In genomic region chr13:15464081-15464526, GRCm38 (mm10) we compare ENCODE assay signal across 8 mouse cellular contexts. TPM values are rescaled to one million over a fixed set of nuclear protein-coding genes. Genes with fewer than 3 reads are reported as not detected.
DNase-seq lines count a peak whose midpoint lies in the region; ATAC-seq and TF ChIP-seq lines count a peak whose summit lies in the region.

No protein-coding gene starts in this region.

- H3K4me2 ChIP-seq in forebrain, embryonic 12.5 days: peak overlapping the region; percentile 68
- H3K4me2 ChIP-seq in limb, embryonic 13.5 days (replicated peaks): peak overlapping the region; percentile 71
- peak overlapping the region; percentile 80 for H3K4me2 ChIP-seq in midbrain, embryonic 14.5 days (ENCODE audit: low read length)

- CTCF ChIA-PET in Patski (lab: Charles Lee): no interaction called here

- peaks cover 17% of the 10 kb centered on the region for H3K4me1 ChIP-seq in E14TG2a.4 (replicated peaks; ENCODE audit: low read depth, low read length)
- peaks cover 42% of the 10 kb centered on the region for H3K4me1 ChIP-seq in forebrain, embryonic 12.5 days
- H3K4me1 ChIP-seq in limb, embryonic 13.5 days: peaks cover 45% of the 10 kb centered on the region
- peaks cover 18% of the 10 kb centered on the region; the same call in 1 of the 2 replicates for H3K4me1 ChIP-seq in midbrain, embryonic 14.5 days (ENCODE audit: control insufficient read depth, insufficient read depth, low read length)
- H3K4me1 ChIP-seq in testis, adult 2 months (ENCODE audit: control insufficient read depth, insufficient read depth, low read length): peaks cover 10% of the 10 kb centered on the region

- in situ Hi-C loops in Patski (cut with MboI; ENCODE audit: low pct_unique_long_range_greater_than_20kb): loop anchor here (5.0 kb wide), 2 partner anchors 253 to 293 kb away; no protein-coding TSS in a partner anchor

- TF ChIP-seq CTCF in E14TG2a.4 (conservative IDR thresholded peaks at IDR 0.05; ENCODE audit: low read length): no peak
- TF ChIP-seq CTCF in Patski (IDR thresholded peaks at IDR 0.05): no peak
- no peak for TF ChIP-seq CTCF in testis, adult 2 months (IDR thresholded peaks at IDR 0.05; ENCODE audit: control insufficient read depth, insufficient read depth, insufficient replicate concordance, low read depth, low read length)

- WGBS in forebrain, embryonic 12.5 days: under 1% methylated on average over 51 of the region's 51 CpGs
- WGBS in limb, embryonic 13.5 days: 1% methylated on average over 51 of the region's 51 CpGs
- WGBS in midbrain, embryonic 14.5 days: under 1% methylated on average over 51 of the region's 51 CpGs

- H3K27me3 ChIP-seq in E14TG2a.4 (ENCODE audit: insufficient read depth, low read length) (peaks cover 34% of the 10 kb centered on the region), Patski (no peaks in the 10 kb centered on the region)
- no peaks in the 10 kb centered on the region for H3K27me3 ChIP-seq in forebrain, embryonic 12.5 days
- no peaks in the 10 kb centered on the region for H3K27me3 ChIP-seq in limb, embryonic 13.5 days
- H3K27me3 ChIP-seq in midbrain, embryonic 14.5 days (ENCODE audit: control insufficient read depth, insufficient read depth, low read length): peaks cover 9% of the 10 kb centered on the region; the same call in 1 of the 2 replicates
- no peaks in the 10 kb centered on the region for H3K27me3 ChIP-seq in testis, adult 2 months (ENCODE audit: control insufficient read depth, insufficient read depth, low read length)

- H3K27ac ChIP-seq in forebrain, embryonic 12.5 days: peak overlapping the region; percentile 99
- peak overlapping the region; percentile 100 for H3K27ac ChIP-seq in limb, embryonic 13.5 days
- peak overlapping the region; percentile 85 for H3K27ac ChIP-seq in midbrain, embryonic 14.5 days (replicated peaks; ENCODE audit: low read depth, low read length)
- H3K27ac ChIP-seq in testis, adult 2 months (ENCODE audit: control insufficient read depth, insufficient read depth, low read depth, low read length): no peak overlapping the region; the same call in 1 of the 2 replicates

- peak; percentile 18 for ATAC-seq in Patski
- ATAC-seq in forebrain, embryonic 12.5 days (ENCODE audit: low FRiP score): no peak
- no peak for ATAC-seq in limb, embryonic 13.5 days (ENCODE audit: low FRiP score, low read depth)
- peak; percentile 4; the same call in 1 of the 2 replicates for ATAC-seq in midbrain, embryonic 14.5 days (ENCODE audit: low FRiP score, low TSS enrichment)

- peak overlapping the region; percentile 91 for H3K4me3 ChIP-seq in E14TG2a.4 (replicated peaks; ENCODE audit: low read length)
- peak overlapping the region; percentile 94 for H3K4me3 ChIP-seq in forebrain, embryonic 12.5 days (replicated peaks)
- H3K4me3 ChIP-seq in limb, embryonic 13.5 days: peak overlapping the region; percentile 89
- peak overlapping the region; percentile 79 for H3K4me3 ChIP-seq in midbrain, embryonic 14.5 days (replicated peaks; ENCODE audit: low read depth, low read length)
- peak overlapping the region; percentile 80 for H3K4me3 ChIP-seq in testis, adult 2 months (ENCODE audit: control insufficient read depth, low read depth, low read length)

- no peak for TF ChIP-seq POLR2A in testis, adult 2 months (IDR thresholded peaks at IDR 0.05; ENCODE audit: control insufficient read depth, low read depth, low read length)

- H3K36me3 ChIP-seq in E14TG2a.4 (ENCODE audit: insufficient read depth, low read length): no peaks in the 10 kb centered on the region
- no peaks in the 10 kb centered on the region for H3K36me3 ChIP-seq in forebrain, embryonic 12.5 days (replicated peaks)
- no peaks in the 10 kb centered on the region for H3K36me3 ChIP-seq in limb, embryonic 13.5 days
- no peaks in the 10 kb centered on the region for H3K36me3 ChIP-seq in midbrain, embryonic 14.5 days (ENCODE audit: control insufficient read depth, insufficient read depth, low read length)
- H3K36me3 ChIP-seq in testis, adult 2 months (ENCODE audit: control insufficient read depth, insufficient read depth, low read length): no peaks in the 10 kb centered on the region

- no peak for DNase-seq in Patski (ENCODE audit: low read depth, low spot score)
- peak; percentile 58 to 62 for DNase-seq in heart, postnatal 14 days
- peak; percentile 70 for DNase-seq in midbrain, embryonic 14.5 days
- DNase-seq in cerebellum, adult 9-11 months: no peak

- H3K9me3 ChIP-seq in E14TG2a.4 (ENCODE audit: low read length): no peaks in the 10 kb centered on the region
- no peaks in the 10 kb centered on the region for H3K9me3 ChIP-seq in forebrain, embryonic 12.5 days
- H3K9me3 ChIP-seq in limb, embryonic 13.5 days: no peaks in the 10 kb centered on the region
- no peaks in the 10 kb centered on the region for H3K9me3 ChIP-seq in midbrain, embryonic 14.5 days (ENCODE audit: control insufficient read depth, low read length)

- peak overlapping the region; percentile 92 for H3K9ac ChIP-seq in forebrain, embryonic 12.5 days
- peak overlapping the region; percentile 100 for H3K9ac ChIP-seq in limb, embryonic 13.5 days
- H3K9ac ChIP-seq in midbrain, embryonic 14.5 days (replicated peaks; ENCODE audit: low read length): peak overlapping the region; percentile 72

- POLR2A ChIA-PET in Patski (lab: Charles Lee): interaction anchor here (0.6 kb wide), 1 partner anchor 36 kb away, joined by 3 read pairs; no protein-coding TSS in a partner anchor

- intact Hi-C loops in heart, postnatal 14 days (cut with DNase I): loop anchor here (10.0 kb wide), 2 partner anchors 251 to 281 kb away; no protein-coding TSS in a partner anchor

RNA-seq across cellular contexts. Expression of gene Gli3, which starts 1.1 kb away (rescaled TPM):
- polyA plus RNA-seq in Patski (2021): 14.7 TPM
- 47.2 and 48.2 TPM in 2 replicates for polyA plus RNA-seq in forebrain, embryonic 12.5 days (2016; fragmentation: Nextera tagmentation; extraction: Ambion mirVana)
- total RNA-seq in heart, postnatal 14 days (2021): 1 to 10 TPM; 3.8 to 4.4 TPM
- 51.8 and 54.3 TPM in 2 replicates for polyA plus RNA-seq in limb, embryonic 13.5 days (2015; fragmentation: Nextera tagmentation; extraction: Ambion mirVana)
- 8.5 and 14.1 TPM in 2 replicates for polyA plus RNA-seq in midbrain, embryonic 14.5 days (2014; fragmentation: Nextera tagmentation; extraction: Ambion mirVana)
- 0.90 and 1.2 TPM in 2 replicates for polyA plus RNA-seq in testis, adult 2 months (2012; rRNA removed)

Comparison
In these comparisons a context has a peak if more than half of its experiments do, and no peak if none do; other contexts are left out.
1. ATAC-seq: peak in Patski (single experiment) and midbrain, embryonic 14.5 days (single experiment); none in forebrain, embryonic 12.5 days (single experiment) and limb, embryonic 13.5 days (single experiment).
2. DNase-seq: peak in heart, postnatal 14 days (2 of 2) and midbrain, embryonic 14.5 days (single experiment); none in Patski (single experiment) and cerebellum, adult 9-11 months (single experiment).
3. Peak in every context shown above with its lines, with median percentiles within 50 percentile points of each other: H3K4me3 ChIP-seq, H3K4me2 ChIP-seq and H3K9ac ChIP-seq.